Mouse (Mus musculus): Measurements from ENCODE around the gene Cox17.

GRCm38 (mm10) chr16:38368336-38368735, 21.5 kb downstream of the Cox17 start:
- TF ChIP-seq CTCF (IDR thresholded peaks at IDR 0.05; ENCODE audit: low read depth, low read length), result no peak
- TF ChIP-seq POLR2A (IDR thresholded peaks at IDR 0.05; ENCODE audit: borderline replicate concordance, low read depth, low read length), result no peak

All from bone marrow macrophage, adult 2 months (primary cell).